Mouse (Mus musculus): ENCODE data around the gene Ppp2r2d.
A peak's percentile ranks its signal among the peaks of the same experiment; 100 is the strongest.

The Ppp2r2d gene

GRCm38 (mm10) chr7:138845544-138846391, at the start of gene Ppp2r2d, which contains the start of gene Mapk1ip1:
Gene Ppp2r2d, plus strand, starts transcription at chr7:138846079.
Gene Mapk1ip1, minus strand, starts transcription at chr7:138846273.
- DNase-seq (ENCODE audit: low spot score) = peak; percentile 96

GRCm38 (mm10) chr7:138803386-138803785, 42.5 kb upstream of the Ppp2r2d start:
- DNase-seq (ENCODE audit: low spot score) = no peak

GRCm38 (mm10) chr7:138807146-138807545, 38.7 kb upstream of the Ppp2r2d start:
- no peak for DNase-seq (ENCODE audit: low spot score)

DNA sequence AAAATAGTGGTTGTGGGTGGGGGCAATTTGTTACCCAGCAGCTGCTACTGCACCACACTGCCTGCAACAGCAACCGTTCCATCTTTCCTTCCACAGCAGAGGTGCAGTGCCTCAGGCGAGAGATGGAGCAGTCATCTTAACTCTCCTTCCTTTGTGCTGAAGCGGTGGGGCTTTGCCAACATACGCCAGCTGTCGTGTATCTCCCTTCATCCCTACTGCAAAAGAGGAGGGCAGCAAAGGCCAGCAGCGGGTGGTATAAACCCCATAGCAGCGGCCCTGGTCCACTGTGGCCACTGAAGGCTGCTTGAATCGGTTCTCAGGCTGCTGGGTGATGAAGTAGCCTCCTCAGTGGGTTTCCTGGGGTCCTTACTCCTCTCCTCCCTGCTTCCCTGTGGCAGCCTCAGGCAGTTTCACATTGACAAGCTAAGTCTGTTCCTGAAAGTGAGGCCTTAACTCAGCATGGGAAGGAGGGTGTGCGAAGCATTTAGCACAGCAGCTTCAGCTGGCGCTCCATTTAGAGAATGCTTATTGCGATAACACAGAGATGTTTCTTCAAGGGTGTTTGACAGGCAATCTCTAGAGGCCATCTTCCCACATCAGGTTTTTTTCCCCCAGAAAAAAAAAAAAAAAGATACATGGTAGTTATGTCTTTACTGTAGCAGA, 32.5 kb upstream of the Ppp2r2d start:
- no peak for DNase-seq (ENCODE audit: low spot score)

- no peak for DNase-seq (ENCODE audit: low spot score)
Measured at GRCm38 (mm10) chr7:138818314-138818713, 27.6 kb upstream of the Ppp2r2d start.

DNA sequence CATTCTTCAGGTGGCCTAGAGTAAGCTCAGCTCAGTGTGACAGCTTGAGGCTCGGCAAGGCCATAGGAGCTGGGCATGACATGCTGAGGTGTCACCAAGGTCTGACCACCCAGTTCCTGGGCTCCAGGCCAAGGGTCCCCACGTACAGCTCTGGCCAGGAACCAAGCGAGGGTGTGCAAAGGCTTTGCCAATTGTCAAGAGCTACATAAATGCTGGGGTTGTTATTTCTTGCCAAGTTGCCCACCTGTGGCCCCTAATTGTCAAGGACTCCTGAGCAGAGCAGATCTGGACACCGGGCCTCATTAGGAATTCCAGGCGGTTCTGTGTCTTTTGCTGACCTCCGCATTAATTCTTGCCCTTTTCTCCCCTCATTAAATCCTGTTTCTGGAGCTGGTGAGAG, 21.5 kb upstream of the Ppp2r2d start:
- DNase-seq (ENCODE audit: low spot score) = no peak

GRCm38 (mm10) chr7:138824995-138825756, 20.7 kb upstream of the Ppp2r2d start:
- DNase-seq (ENCODE audit: low spot score) = no peak

DNA sequence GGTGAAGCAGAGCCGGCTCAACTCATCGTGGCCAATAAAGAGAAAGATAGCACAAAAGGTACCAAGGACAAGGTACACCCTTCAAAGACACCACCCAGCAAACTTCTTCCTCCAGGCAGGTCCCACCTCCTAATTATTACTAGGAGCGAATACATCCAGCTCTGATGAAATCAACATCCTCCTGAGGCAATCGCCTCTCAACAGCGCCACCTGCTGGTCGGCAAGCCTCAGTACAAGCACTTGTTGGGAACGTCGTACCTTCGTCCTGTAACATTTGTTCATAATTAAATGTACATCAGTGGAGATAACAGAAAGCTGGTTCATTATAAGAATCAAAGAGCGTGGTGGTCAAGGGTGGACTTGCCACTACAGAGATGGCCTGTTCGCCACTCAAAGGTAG, 18.1 kb upstream of the Ppp2r2d start:
- peak; percentile 39 for DNase-seq (ENCODE audit: low spot score)

DNA sequence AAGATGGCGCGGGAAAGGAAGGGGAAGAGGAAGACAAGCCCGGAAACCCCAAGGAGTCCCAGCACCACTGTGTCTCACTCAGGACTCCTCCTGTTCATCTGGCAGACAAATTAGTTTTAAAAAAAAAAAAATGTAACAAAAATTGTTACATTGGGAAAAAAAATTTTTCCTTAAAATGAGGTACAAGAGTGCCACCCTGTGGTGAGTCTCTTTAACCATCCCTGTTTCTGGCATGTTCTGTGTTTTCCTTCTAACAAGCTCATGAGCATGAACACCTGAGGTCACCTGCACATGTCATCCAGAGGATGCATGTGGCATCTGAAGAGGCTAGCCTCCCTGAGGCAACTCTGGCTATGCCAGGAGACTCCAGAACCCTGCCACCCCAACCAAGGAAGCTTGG, 10.9 kb upstream of the Ppp2r2d start:
- no peak for DNase-seq (ENCODE audit: low spot score)

- peak; percentile 69 for DNase-seq (ENCODE audit: low spot score)
Measured at GRCm38 (mm10) chr7:138840594-138841021, 5.3 kb upstream of the Ppp2r2d start.

GRCm38 (mm10) chr7:138841436-138842151, 4.3 kb upstream of the Ppp2r2d start:
- DNase-seq (ENCODE audit: low spot score) = no peak

- DNase-seq (ENCODE audit: low spot score) = no peak
Measured at GRCm38 (mm10) chr7:138843421-138843820, 2.5 kb upstream of the Ppp2r2d start.

- DNase-seq (ENCODE audit: low spot score) = no peak
Measured at GRCm38 (mm10) chr7:138845111-138845510, 768 bp upstream of the Ppp2r2d start.

- peak; percentile 54 for DNase-seq (ENCODE audit: low spot score)
Measured at GRCm38 (mm10) chr7:138846502-138846991, 668 bp downstream of the Ppp2r2d start.

DNA sequence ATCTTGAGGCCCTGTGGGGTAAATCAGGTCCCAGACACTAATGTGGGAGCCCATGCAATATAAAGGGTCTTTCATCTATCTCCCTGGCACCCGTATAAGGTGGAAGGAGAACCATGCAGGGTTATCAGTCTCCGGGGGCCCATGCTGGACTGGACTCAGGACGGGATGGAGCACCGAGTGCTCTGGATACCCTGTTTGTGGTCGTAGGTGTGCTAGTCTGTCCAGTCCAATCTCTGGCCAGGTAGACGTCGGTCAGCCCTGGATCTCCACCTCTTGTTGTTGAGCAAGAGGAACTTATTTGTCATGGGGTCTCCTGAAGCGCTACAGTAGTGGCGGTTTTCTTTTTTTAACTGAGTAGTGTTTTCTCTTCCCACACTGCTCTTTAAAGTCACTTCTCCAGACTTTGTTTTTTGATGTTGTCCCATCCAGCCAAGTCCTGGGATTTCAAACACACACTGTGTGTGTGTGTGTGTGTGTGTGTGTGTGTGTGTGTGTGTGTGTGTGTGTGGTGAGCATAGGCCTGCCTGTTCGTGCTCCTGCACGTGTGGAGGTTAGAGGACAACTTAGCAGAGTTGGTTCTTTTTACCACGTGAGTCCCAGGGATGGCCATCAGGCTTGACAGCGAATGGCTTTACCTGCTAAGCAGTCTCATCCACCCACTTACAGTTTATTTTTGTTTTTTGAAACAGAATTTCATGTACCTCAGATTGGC, 1.6 kb downstream of the Ppp2r2d start:
- no peak for DNase-seq (ENCODE audit: low spot score)

- DNase-seq (ENCODE audit: low spot score) = no peak
Measured at GRCm38 (mm10) chr7:138848028-138848920, 2.4 kb downstream of the Ppp2r2d start.

DNA sequence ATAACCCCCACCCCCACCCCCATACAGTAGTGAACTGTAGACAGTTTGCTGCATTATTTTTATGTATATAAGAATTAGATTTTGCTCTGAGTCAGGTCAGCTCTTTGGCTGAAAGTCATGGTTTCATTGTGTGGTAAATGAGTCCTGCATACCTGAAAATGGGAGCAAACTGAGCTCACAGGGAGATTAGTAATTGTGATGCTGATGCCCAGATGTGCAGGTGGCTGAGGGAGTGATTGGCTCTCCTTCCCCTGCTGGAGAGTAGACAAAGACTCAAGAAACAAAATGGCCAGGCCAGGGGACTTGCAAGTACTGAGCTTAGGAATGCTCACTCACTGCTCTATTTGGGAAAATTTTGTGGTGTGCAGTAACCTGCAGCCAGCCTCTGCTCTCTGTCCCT, 4.2 kb downstream of the Ppp2r2d start:
- no peak for DNase-seq (ENCODE audit: low spot score)

DNA sequence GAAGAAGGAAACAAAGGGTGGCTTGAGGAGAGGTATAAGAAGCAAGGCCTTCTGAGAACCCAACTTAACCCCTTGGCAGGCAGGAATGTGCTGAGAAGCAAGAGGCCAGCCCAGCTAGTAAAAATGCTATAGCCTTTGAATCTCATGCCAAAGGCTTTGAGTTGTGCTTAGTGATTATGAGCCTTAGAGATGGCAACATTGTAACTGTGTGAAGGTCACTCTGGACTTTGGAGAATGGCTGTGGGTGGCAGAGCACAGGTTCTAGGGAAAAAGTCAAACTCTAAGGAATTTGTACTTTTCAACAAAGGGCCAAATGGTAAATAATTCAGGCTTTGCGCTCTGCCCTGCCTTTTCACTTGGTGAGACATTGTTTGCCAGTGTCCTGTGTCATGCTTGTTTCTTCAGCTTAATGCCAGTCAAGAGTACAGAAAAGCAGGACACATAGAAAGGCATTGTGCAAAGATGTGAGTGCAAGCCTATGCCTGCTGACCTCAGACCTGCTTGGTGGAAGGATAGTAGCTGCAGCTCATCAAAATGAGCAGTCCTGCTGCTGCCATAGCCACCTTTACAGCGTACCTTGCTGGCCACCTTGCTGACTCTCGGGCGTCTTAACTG, 7.6 kb downstream of the Ppp2r2d start:
- no peak for DNase-seq (ENCODE audit: low spot score)

DNA sequence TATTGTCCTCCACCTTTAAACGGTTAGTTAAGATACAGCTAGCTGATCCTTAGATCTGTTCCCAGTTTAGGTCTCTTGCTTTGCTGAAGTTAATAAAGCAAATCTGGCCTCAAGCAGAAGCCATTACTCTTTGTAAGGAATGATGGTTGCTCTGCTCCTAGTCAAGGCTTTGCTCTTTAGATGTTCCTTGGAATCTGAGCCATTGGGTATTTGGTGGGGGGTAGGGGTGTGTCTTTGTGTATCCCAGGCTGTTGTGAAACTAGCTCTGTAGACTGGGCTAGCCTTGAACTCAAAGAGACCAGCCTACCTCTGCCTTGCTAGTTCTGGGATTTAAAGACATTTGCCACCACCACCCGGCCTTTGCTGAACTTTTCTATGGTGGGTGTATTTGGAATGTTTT, 8.3 kb downstream of the Ppp2r2d start:
- no peak for DNase-seq (ENCODE audit: low spot score)

DNA sequence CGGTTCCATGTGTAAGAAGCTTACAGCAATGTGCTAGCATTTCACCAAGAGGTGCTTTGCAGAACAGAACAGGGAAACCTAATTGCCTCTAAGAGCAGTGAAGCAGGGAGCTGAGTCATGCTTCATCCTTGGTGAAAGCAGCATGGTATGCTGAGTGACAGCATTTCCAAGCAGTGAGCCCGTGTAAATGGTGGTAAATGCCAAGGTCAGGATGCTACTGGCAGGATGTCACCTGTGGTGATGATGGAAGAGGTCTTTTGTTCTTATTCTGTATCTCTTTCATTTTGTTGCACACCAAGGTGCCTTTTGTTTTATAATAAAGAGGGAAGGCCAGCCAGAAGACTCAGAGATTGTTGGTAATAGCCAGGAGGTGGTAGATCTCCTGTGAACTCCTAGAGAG, 10.8 kb downstream of the Ppp2r2d start:
- no peak for DNase-seq (ENCODE audit: low spot score)
